Mouse (Mus musculus) brain, embryonic 14.5 days (tissue): ENCODE data around the gene Bmp6. TPM values are rescaled to one million over a fixed set of nuclear protein-coding genes. Genes with fewer than 3 reads are reported as not detected.
A peak's percentile ranks its signal among the peaks of the same experiment; 100 is the strongest.

Experiments
- DNase-seq: peaks from one replicate; pipeline ENCODE4 v3.0.0-alpha.2; 2011; ENCODE audit warnings: low read depth
- CTCF ChIP-seq: fragments of 200-500 bp; IDR thresholded peaks from 2 replicates; pipeline ENCODE4 v1.5.1; 2012; ENCODE audit warnings: inconsistent platforms, mild to moderate bottlenecking, moderate library complexity, borderline replicate concordance; ENCODE audit not compliant: insufficient read depth, insufficient read length; ENCODE audit errors: extremely low read depth
- POLR2A ChIP-seq: fragments of 200-500 bp; IDR thresholded peaks from 2 replicates; pipeline ENCODE4 v1.6.1; 2012; ENCODE audit warnings: mild to moderate bottlenecking, inconsistent platforms, borderline replicate concordance; ENCODE audit not compliant: poor library complexity, insufficient read depth, insufficient read length, severe bottlenecking; ENCODE audit errors: extremely low read depth
- polyA plus RNA-seq: library from polyadenylated mRNA; depleted of rRNA; stranded (reverse); fragments of >200 nt; gene quantifications from 2 replicates; pipeline ENCODE4 v1.2.3, GENCODE M21; 2012

The Bmp6 gene
- polyA plus RNA-seq, 1 experiment: 12.8 TPM

DNA sequence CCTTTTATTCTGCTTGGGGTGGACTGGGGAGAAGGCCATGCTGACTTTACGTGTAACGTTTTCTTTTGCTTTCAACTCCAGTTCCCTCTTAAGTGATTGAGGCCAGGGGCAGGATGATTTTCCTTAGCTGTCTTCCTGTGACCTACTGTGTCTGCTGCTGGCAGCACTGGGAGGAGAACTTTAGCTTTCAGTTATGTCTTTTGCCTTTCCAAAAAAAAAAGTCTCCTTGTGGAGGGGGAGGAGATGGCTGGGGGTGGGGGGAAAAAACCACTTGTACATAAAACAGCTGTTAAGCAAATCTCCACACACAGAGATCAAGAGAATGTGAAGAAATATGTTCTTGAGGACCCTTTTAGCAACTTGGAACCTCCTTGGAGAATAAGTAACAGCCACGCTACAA is 63.7 kb downstream of the Bmp6 start:
- no peak for TF ChIP-seq POLR2A
- TF ChIP-seq CTCF: no peak

DNA sequence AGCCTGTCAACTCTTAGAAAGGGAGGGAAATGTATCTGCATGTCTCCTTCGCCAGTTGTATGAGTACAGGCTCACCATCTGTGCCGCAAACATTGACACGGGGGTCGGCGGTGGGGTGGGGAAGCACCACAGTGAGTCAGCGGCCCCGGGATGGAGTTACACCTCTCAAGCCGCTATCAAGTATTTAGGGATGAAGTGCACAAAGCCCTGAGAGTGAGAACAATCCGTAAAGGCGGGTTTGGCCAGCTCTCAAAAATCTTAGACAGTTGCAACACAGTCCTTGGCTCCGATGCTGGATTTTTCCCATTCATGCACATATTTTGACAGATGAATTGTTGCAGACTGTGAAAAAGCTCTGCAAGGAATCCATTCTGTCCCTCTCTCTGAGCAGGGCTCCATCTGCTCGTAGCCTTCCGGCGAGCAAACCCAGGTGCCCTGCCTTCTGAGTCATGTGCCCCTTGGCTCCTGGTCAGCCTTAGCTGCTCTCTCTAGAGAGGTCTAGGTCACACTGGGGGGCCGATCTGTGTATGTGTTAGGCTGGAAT is 65.5 kb downstream of the Bmp6 start:
- DNase-seq: peak; percentile 91
- TF ChIP-seq POLR2A (no peak), CTCF (no peak)

More for the DNA sequence above, 63.7 kb downstream of the Bmp6 start:
- DNase-seq: no peak

GRCm38 (mm10) chr13:38419781-38420180 is 74.9 kb downstream of the Bmp6 start:
- TF ChIP-seq CTCF: no peak
- TF ChIP-seq POLR2A: no peak
- DNase-seq: no peak

DNA sequence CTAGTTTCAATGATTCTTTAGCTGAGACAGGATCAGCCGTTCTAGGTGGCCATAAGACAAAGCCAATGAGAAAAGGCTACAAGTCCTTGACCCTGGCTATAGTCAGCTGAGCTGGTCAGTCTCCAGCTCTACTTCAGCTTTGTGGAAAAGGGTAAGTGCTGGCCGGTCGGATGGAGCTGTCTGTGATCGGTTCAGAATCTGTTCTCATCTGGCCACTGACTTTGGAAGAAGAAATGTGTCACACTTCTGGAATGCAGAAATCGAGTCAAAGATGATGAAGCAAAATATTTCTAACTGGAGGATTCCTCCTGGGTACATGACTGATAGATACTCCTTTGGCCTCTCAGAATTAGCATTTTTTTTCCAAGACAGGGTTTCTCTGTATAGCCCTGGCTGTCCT is 77.6 kb downstream of the Bmp6 start:
- TF ChIP-seq POLR2A (no peak), CTCF (no peak)
- DNase-seq: no peak

DNA sequence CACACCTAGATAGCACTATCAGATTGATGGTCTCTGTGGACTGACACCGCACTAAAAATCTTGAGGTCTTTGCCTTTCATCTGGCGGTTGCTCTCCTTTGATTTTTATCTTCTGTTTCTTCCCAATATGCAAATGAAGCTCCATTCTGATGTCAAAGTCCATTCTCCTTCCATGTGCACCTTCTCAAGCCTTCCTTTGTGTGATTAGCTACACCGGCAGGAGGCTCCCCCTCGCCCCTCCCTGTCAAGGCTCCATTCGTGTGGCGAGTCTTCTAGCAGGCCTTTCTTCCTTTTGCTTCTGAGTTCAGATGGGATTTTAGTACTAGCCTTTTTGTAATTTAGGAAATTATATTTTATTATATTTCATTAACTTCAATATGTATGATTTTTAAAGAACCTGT is 80.4 kb downstream of the Bmp6 start:
- TF ChIP-seq POLR2A: no peak
- no peak for TF ChIP-seq CTCF
- no peak for DNase-seq

DNA sequence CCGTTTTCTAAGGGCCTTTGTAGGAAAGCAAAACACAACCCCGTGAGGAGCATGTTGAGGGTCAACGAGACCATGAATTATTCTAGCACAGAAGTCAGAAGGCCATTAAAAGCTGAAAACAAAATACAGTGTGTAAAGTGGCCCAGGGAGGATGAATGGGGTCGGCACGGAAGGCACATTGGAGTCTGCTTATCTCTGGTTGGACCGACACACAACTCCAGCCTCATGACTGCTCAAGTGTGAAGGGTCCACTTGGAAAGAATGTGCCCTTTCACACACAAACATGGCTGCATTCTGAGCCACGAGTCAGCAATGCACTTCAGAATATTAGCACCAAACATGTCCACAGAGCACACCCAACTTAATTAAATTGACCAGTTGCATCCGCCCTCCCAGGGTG is 84.8 kb downstream of the Bmp6 start:
- TF ChIP-seq CTCF (no peak), POLR2A (no peak)
- no peak for DNase-seq

GRCm38 (mm10) chr13:38430075-38430474 is 85.2 kb downstream of the Bmp6 start:
- TF ChIP-seq POLR2A (no peak), CTCF (no peak)
- DNase-seq: no peak

DNA sequence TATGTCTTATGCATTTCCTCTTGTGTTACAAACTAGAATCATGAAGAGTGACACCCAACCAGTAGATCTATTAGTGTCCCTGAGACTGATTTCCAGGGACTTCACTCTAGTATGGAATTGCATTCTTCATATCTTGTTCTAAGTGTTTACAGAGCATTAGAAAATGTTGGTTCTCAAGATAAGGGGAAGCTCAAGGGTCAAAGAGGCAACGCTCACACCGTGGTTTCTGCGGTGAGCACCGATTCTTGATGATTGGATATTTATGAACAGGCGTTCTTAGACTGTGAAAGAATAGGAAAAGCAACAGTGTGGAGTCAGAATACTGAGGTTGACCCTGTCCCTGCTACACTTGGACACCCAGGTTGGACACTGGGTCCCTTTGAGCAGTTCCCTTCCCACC is 89.9 kb downstream of the Bmp6 start:
- no peak for TF ChIP-seq POLR2A
- no peak for TF ChIP-seq CTCF
- no peak for DNase-seq

DNA sequence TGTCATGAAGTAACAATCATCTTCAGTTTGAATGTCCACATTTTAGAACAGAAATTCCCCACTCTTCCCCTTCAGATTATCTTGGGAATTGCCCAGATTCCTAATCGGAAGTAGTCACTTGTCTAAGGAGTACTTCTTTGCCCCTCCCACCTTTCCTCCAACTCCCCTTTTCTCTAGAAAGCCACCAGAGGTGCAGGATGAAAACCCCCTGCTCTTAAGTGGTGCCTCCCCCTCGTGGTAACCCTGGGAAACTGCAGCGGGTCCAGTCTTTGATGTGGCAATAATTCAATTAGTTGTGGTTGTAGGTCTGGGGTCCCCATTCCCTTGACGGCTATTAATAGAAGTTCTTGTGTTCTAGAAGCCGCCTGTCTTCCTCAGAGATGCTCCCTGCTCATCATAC is 93.0 kb downstream of the Bmp6 start:
- DNase-seq: peak; percentile 5
- TF ChIP-seq POLR2A (no peak), CTCF (peak; percentile 49; the same call in 1 of the 2 replicates)

- TF ChIP-seq CTCF (no peak), POLR2A (no peak)
- DNase-seq: no peak
Observed at GRCm38 (mm10) chr13:38440240-38440639, 95.3 kb downstream of the Bmp6 start.

- TF ChIP-seq POLR2A: no peak
- TF ChIP-seq CTCF: no peak
- DNase-seq: no peak
Observed at GRCm38 (mm10) chr13:38448516-38449015, 103.7 kb downstream of the Bmp6 start.

DNA sequence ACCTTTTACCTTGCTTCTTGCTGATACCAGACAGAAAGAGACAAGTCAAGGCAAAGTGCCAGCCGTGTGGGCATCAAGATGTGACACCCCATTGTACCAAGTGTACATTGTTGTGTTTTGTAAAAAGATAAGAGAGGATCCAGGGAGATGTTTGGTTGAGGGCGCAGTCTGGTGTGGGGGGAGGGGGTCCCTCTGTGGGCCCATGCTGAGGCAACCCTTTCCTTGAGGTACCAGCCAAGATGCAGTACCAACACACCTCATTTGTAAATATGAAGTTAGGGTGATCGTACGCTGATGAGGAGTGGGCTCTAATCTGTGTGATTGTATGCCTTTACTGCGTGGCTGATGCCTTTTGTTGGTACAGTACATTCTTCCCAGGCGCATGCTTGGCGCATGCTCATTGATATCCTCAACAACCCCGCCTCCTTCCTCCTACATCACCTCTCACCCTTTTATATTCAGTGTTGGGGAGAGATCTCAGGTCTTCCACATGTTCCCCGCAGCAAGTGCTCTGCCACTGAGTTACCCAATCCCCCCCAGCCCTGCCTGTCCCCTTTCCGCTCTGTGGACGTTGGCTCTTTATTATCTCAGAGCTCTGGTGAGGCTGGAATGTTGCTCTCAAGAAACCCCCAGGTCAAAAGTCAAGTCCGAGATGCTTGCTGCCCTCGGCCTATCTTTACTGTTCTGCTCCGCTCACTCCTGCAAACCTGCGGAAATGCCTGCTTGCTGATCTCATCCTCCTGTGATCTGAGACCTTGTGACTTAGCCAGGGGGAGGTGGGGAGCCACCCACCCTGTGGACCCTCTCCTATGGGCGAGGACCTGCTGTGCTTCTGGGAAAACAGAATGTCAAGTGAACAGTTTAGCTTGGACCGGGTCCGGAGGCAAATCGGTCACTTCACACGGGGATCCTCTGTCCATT is 105.4 kb downstream of the Bmp6 start:
- TF ChIP-seq CTCF: no peak
- TF ChIP-seq POLR2A: no peak
- DNase-seq: peak; percentile 3

DNA sequence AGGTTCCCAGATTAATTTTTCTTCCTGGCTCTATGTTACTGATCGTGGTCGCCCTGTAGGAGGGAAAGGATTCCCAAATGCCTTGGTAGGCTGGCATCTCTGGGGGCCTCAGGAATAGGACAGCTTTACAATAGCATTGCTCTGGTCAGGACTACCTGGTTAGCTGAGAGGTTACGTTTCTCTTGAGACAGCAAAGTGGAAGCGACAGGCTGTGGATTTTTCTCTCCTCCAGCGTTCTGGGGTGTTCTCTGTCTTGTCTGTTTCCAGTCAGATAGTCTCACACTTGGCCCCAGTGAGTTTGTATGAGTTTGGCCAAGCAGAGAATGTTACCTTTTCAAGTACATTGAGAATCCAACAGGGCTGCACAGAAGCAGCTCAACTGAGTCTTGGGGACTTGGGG is 106.5 kb downstream of the Bmp6 start:
- TF ChIP-seq CTCF (no peak), POLR2A (no peak)
- DNase-seq: no peak
